Mouse (Mus musculus): ENCODE data around the gene Ctdsp1. TPM values are rescaled to one million over a fixed set of nuclear protein-coding genes. Genes with fewer than 3 reads are reported as not detected.

The Ctdsp1 gene
- polyA plus RNA-seq, 1 experiment = 96.1 TPM

- H3K4me1 ChIP-seq (ENCODE audit: control insufficient read depth, insufficient read depth, insufficient read length) = peaks cover 6% of the 10 kb centered on the region; the same call in 1 of the 2 replicates
- TF ChIP-seq CTCF (IDR thresholded peaks at IDR 0.05; ENCODE audit: extremely low read depth, insufficient read depth, insufficient read length, insufficient replicate concordance) (no peak), POLR2A (IDR thresholded peaks at IDR 0.05; ENCODE audit: low read depth, low read length) (no peak)
- no peaks in the 10 kb centered on the region for H3K36me3 ChIP-seq (ENCODE audit: control insufficient read depth, insufficient read depth, low read length)
- H3K4me3 ChIP-seq (ENCODE audit: extremely low read depth, insufficient read depth, insufficient read length) = no peak overlapping the region
- no peaks in the 10 kb centered on the region for H3K27me3 ChIP-seq (ENCODE audit: control insufficient read depth, insufficient read depth, low read length)
- no peak for DNase-seq (ENCODE audit: low read depth in 1 of 2, low spot score in 2 of 2)
- no peak overlapping the region for H3K27ac ChIP-seq (ENCODE audit: insufficient read depth, low read length)
- 80% methylated on average over 5 of the region's 5 CpGs for WGBS
Observed at GRCm38 (mm10) chr1:74363437-74363836, 27.9 kb upstream of the Ctdsp1 start.

GRCm38 (mm10) chr1:74364270-74364669 lies 27.0 kb upstream of the Ctdsp1 start:
- Histone ChIP-seq H3K36me3 (ENCODE audit: control insufficient read depth, insufficient read depth, low read length) (no peaks in the 10 kb centered on the region), H3K4me1 (ENCODE audit: control insufficient read depth, insufficient read depth, insufficient read length) (peaks cover 6% of the 10 kb centered on the region; the same call in 1 of the 2 replicates), H3K27ac (ENCODE audit: insufficient read depth, low read length) (no peak overlapping the region), H3K4me3 (ENCODE audit: extremely low read depth, insufficient read depth, insufficient read length) (no peak overlapping the region), H3K27me3 (ENCODE audit: control insufficient read depth, insufficient read depth, low read length) (no peaks in the 10 kb centered on the region)
- WGBS = 31% methylated on average over 8 of the region's 8 CpGs
- no peak for TF ChIP-seq POLR2A (IDR thresholded peaks at IDR 0.05; ENCODE audit: low read depth, low read length)
- no peak for TF ChIP-seq CTCF (IDR thresholded peaks at IDR 0.05; ENCODE audit: extremely low read depth, insufficient read depth, insufficient read length, insufficient replicate concordance)
- DNase-seq (ENCODE audit: low read depth in 1 of 2, low spot score in 2 of 2) = no peak

- H3K4me3 ChIP-seq (ENCODE audit: extremely low read depth, insufficient read depth, insufficient read length) = peak overlapping the region; percentile 14; the same call in 1 of the 2 replicates
- 21% methylated on average over 34 of the region's 34 CpGs for WGBS
- TF ChIP-seq POLR2A (IDR thresholded peaks at IDR 0.05; ENCODE audit: low read depth, low read length) (no peak), CTCF (IDR thresholded peaks at IDR 0.05; ENCODE audit: extremely low read depth, insufficient read depth, insufficient read length, insufficient replicate concordance) (no peak)
- H3K4me1 ChIP-seq (ENCODE audit: control insufficient read depth, insufficient read depth, insufficient read length) = peaks cover 6% of the 10 kb centered on the region; the same call in 1 of the 2 replicates
- no peak for DNase-seq (ENCODE audit: low read depth in 1 of 2, low spot score in 2 of 2)
- H3K27ac ChIP-seq (ENCODE audit: insufficient read depth, low read length) = 0 out of 2 replicates have a peak overlapping the region, but pooled peaks have one; percentile 11
- H3K36me3 ChIP-seq (ENCODE audit: control insufficient read depth, insufficient read depth, low read length) = no peaks in the 10 kb centered on the region
- H3K27me3 ChIP-seq (ENCODE audit: control insufficient read depth, insufficient read depth, low read length) = no peaks in the 10 kb centered on the region
Observed at GRCm38 (mm10) chr1:74367886-74368645, 23.2 kb upstream of the Ctdsp1 start.

GRCm38 (mm10) chr1:74370040-74370439 lies 21.3 kb upstream of the Ctdsp1 start:
- peaks cover 6% of the 10 kb centered on the region for H3K4me1 ChIP-seq (ENCODE audit: control insufficient read depth, insufficient read depth, insufficient read length)
- DNase-seq (ENCODE audit: low read depth in 1 of 2, low spot score in 2 of 2) = no peak
- TF ChIP-seq POLR2A (IDR thresholded peaks at IDR 0.05; ENCODE audit: low read depth, low read length) = no peak
- TF ChIP-seq CTCF (IDR thresholded peaks at IDR 0.05; ENCODE audit: extremely low read depth, insufficient read depth, insufficient read length, insufficient replicate concordance) = no peak
- no peaks in the 10 kb centered on the region for H3K27me3 ChIP-seq (ENCODE audit: control insufficient read depth, insufficient read depth, low read length)
- WGBS = 31% methylated on average over 4 of the region's 4 CpGs
- H3K36me3 ChIP-seq (ENCODE audit: control insufficient read depth, insufficient read depth, low read length) = no peaks in the 10 kb centered on the region
- no peak overlapping the region for H3K27ac ChIP-seq (ENCODE audit: insufficient read depth, low read length)
- H3K4me3 ChIP-seq (ENCODE audit: extremely low read depth, insufficient read depth, insufficient read length) = no peak overlapping the region

GRCm38 (mm10) chr1:74373372-74373771 lies 17.9 kb upstream of the Ctdsp1 start:
- H3K27ac ChIP-seq (ENCODE audit: insufficient read depth, low read length) = no peak overlapping the region
- no peak for TF ChIP-seq POLR2A (IDR thresholded peaks at IDR 0.05; ENCODE audit: low read depth, low read length)
- no peak for TF ChIP-seq CTCF (IDR thresholded peaks at IDR 0.05; ENCODE audit: extremely low read depth, insufficient read depth, insufficient read length, insufficient replicate concordance)
- peaks cover under 1% of the 10 kb centered on the region for H3K4me1 ChIP-seq (ENCODE audit: control insufficient read depth, insufficient read depth, insufficient read length)
- no peaks in the 10 kb centered on the region for H3K27me3 ChIP-seq (ENCODE audit: control insufficient read depth, insufficient read depth, low read length)
- DNase-seq (ENCODE audit: low read depth in 1 of 2, low spot score in 2 of 2) = no peak
- H3K36me3 ChIP-seq (ENCODE audit: control insufficient read depth, insufficient read depth, low read length) = no peaks in the 10 kb centered on the region
- 13% methylated on average over 4 of the region's 4 CpGs for WGBS
- no peak overlapping the region for H3K4me3 ChIP-seq (ENCODE audit: extremely low read depth, insufficient read depth, insufficient read length)

GRCm38 (mm10) chr1:74374980-74375379 lies 16.3 kb upstream of the Ctdsp1 start, which contains the start of gene Slc11a1:
Slc11a1 (plus strand) TSS chr1:74375195.
- TF ChIP-seq CTCF (IDR thresholded peaks at IDR 0.05; ENCODE audit: extremely low read depth, insufficient read depth, insufficient read length, insufficient replicate concordance) (no peak), POLR2A (IDR thresholded peaks at IDR 0.05; ENCODE audit: low read depth, low read length) (no peak)
- Histone ChIP-seq H3K4me3 (ENCODE audit: extremely low read depth, insufficient read depth, insufficient read length) (peak within 1 kb of the TSS; percentile 30; the same call in 1 of the 2 replicates), H3K36me3 (ENCODE audit: control insufficient read depth, insufficient read depth, low read length) (no peaks in the 10 kb centered on the region), H3K4me1 (ENCODE audit: control insufficient read depth, insufficient read depth, insufficient read length) (no peaks in the 10 kb centered on the region; the same call in 1 of the 2 replicates), H3K27me3 (ENCODE audit: control insufficient read depth, insufficient read depth, low read length) (no peaks in the 10 kb centered on the region), H3K27ac (ENCODE audit: insufficient read depth, low read length) (peak within 1 kb of the TSS; percentile 69)
- 76% methylated on average over 8 of the region's 8 CpGs for WGBS
- DNase-seq (ENCODE audit: low read depth in 1 of 2, low spot score in 2 of 2) = no peak

GRCm38 (mm10) chr1:74375561-74375960 lies 15.7 kb upstream of the Ctdsp1 start:
- WGBS = 83% methylated on average over 10 of the region's 10 CpGs
- Histone ChIP-seq H3K36me3 (ENCODE audit: control insufficient read depth, insufficient read depth, low read length) (no peaks in the 10 kb centered on the region), H3K27me3 (ENCODE audit: control insufficient read depth, insufficient read depth, low read length) (no peaks in the 10 kb centered on the region), H3K4me3 (ENCODE audit: extremely low read depth, insufficient read depth, insufficient read length) (peak overlapping the region; percentile 1; the same call in 1 of the 2 replicates), H3K27ac (ENCODE audit: insufficient read depth, low read length) (peak overlapping the region; percentile 59; the same call in 1 of the 2 replicates), H3K4me1 (ENCODE audit: control insufficient read depth, insufficient read depth, insufficient read length) (no peaks in the 10 kb centered on the region; the same call in 1 of the 2 replicates)
- no peak for TF ChIP-seq CTCF (IDR thresholded peaks at IDR 0.05; ENCODE audit: extremely low read depth, insufficient read depth, insufficient read length, insufficient replicate concordance)
- no peak for TF ChIP-seq POLR2A (IDR thresholded peaks at IDR 0.05; ENCODE audit: low read depth, low read length)
- no peak for DNase-seq (ENCODE audit: low read depth in 1 of 2, low spot score in 2 of 2)

All from spleen, adult 2 months (tissue).